Mouse (Mus musculus) left cerebral cortex, adult 18-20 months (tissue): ENCODE data around the gene Nars2. TPM values are rescaled to one million over a fixed set of nuclear protein-coding genes. Genes with fewer than 3 reads are reported as not detected.
A peak's percentile ranks its signal among the peaks of the same experiment; 100 is the strongest.
"Not testable (repeated sequence)": the region's sequence is repeated elsewhere in the genome, so short reads cannot be mapped to it uniquely, and the experiment has no call there.

Experiments used
- DNase-seq, 2 experiments: peaks; one replicate each; pipeline ENCODE4 v3.0.0; 2021 to 2022; ENCODE audit warnings: low spot score in 2 of 2, mixed read lengths in 1 of 2
- long read RNA-seq, 2 experiments: library from polyadenylated mRNA; stranded (forward); transcript quantifications; one replicate each; pipeline ENCODE4 v2.0.0; 2021
- total RNA-seq, 2 experiments: library from RNA; stranded (reverse); gene quantifications; 2 replicates each; pipeline ENCODE4 v1.2.3; 2021

The Nars2 gene
- 10 to 100 TPM; 17.1 to 17.4 TPM for total RNA-seq
- long read RNA-seq, experiment 1, transcript Nars2-201 (14 exons, 3,778 nt), result major isoform, 11 of 21 reads
- long read RNA-seq, experiment 1, partial matches to known transcripts, result 2 of 21 reads
- long read RNA-seq, experiment 1, other reads (novel, unspliced or antisense), result 8 of 21 reads
- long read RNA-seq, experiment 2, transcript Nars2-201 (14 exons, 3,778 nt), result major isoform, 7 of 14 reads
- long read RNA-seq, experiment 2, partial matches to known transcripts, result 1 of 14 reads
- long read RNA-seq, experiment 2, other reads (novel, unspliced or antisense), result 6 of 14 reads

- DNase-seq, result peak; percentile 87 to 93
Observed at GRCm38 (mm10) chr7:96951281-96952051, at the start of gene Nars2. Gene Nars2 (plus strand): TSS chr7:96951505.

GRCm38 (mm10) chr7:96902183-96902582 is 49.1 kb upstream of the Nars2 start:
- DNase-seq, result no peak

GRCm38 (mm10) chr7:96903088-96903985 is 48.0 kb upstream of the Nars2 start:
- no peak for DNase-seq

GRCm38 (mm10) chr7:96904442-96904841 is 46.9 kb upstream of the Nars2 start:
- DNase-seq, result no peak

GRCm38 (mm10) chr7:96904936-96905335 is 46.4 kb upstream of the Nars2 start:
- no peak for DNase-seq

- no peak for DNase-seq
Observed at GRCm38 (mm10) chr7:96905422-96905821, 45.9 kb upstream of the Nars2 start.

- no peak for DNase-seq
Observed at GRCm38 (mm10) chr7:96906216-96906615, 45.1 kb upstream of the Nars2 start.

- DNase-seq, result peak in 1 of 2 experiments; percentile 1
Observed at GRCm38 (mm10) chr7:96907971-96908680, 43.2 kb upstream of the Nars2 start.

- DNase-seq, result no peak
Observed at GRCm38 (mm10) chr7:96909856-96910255, 41.4 kb upstream of the Nars2 start.

GRCm38 (mm10) chr7:96910310-96910960 is 40.9 kb upstream of the Nars2 start:
- no peak for DNase-seq

- peak; percentile 86 to 91 for DNase-seq
Observed at GRCm38 (mm10) chr7:96914031-96914430, 37.3 kb upstream of the Nars2 start.

GRCm38 (mm10) chr7:96915452-96916105 is 35.7 kb upstream of the Nars2 start:
- DNase-seq, result peak; percentile 51 to 68

- DNase-seq, result no peak
Observed at GRCm38 (mm10) chr7:96920447-96921095, 30.7 kb upstream of the Nars2 start.

- DNase-seq, result no peak
Observed at GRCm38 (mm10) chr7:96922927-96923326, 28.4 kb upstream of the Nars2 start.

- no peak for DNase-seq
Observed at GRCm38 (mm10) chr7:96943715-96944377, 7.5 kb upstream of the Nars2 start.

- DNase-seq, result not testable (repeated sequence)
Observed at GRCm38 (mm10) chr7:96946501-96946900, 4.8 kb upstream of the Nars2 start.

GRCm38 (mm10) chr7:96952094-96952493 is 789 bp downstream of the Nars2 start:
- no peak for DNase-seq

- no peak for DNase-seq
Observed at GRCm38 (mm10) chr7:96959168-96959567, 7.9 kb downstream of the Nars2 start.

GRCm38 (mm10) chr7:96967188-96967587 is 15.9 kb downstream of the Nars2 start:
- DNase-seq, result no peak
